9 mouse cellular contexts compared by ENCODE assay signal in the genomic region with DNA sequence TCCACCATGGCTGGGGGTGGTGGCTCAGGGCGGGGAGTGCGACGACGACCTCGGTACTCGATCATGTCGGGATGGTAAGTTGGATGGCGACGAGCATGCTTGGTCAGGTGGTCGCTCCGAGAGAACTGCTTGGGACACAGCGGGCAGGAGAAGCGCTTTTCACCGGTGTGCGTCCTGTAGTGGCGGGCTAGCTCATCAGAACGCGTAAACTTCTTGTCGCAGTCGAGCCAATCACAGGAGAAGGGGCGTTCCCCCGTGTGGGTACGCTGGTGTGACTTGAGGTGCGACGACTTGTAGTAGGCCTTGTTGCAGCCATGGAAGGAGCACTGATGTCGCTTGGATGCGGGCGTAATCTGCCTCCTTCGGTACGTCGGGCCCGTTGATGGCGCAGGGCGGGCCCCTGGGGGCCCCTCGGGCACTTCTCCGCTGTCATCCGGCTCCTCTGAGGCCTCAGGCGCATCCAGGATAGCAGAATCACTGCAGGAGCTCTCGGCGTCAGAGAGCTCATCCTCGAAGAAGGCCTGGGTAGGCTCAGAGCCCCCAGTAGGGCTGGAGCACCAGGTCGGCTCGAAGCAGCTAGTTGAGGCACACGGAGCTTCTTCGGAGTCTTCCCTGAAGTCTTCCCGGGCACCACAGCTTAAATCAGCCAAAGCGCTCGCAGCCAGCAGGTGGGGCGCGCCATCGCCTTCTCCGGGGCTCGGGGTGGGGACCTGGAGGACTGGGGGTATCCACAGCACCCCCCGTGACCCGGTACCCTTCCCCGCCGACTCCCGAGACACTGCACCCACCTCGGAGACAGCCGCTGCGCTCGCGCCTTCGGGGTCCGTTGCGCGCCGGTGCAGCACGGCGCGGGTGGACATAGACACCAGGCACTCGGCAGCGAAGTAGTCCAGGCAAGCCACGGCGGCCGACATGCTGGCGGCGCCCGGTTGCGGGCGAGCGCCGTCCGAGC. TPM values are rescaled to one million over a fixed set of nuclear protein-coding genes. Genes with fewer than 3 reads are reported as not detected.
DNase-seq lines count a peak whose midpoint lies in the region; ATAC-seq lines count a peak whose summit lies in the region.
"Had no signal": no experiment of that assay in that cellular context is flagged by ENCODE, and none has a peak within 500 bp of the region (broad histone marks: within the 10 kb centered on the region; RNA-seq: fewer than 3 reads in every experiment).

No protein-coding gene starts in this region.

- 5% methylated on average over 84 of the region's 84 CpGs for WGBS in heart, embryonic 12.5 days
- WGBS in midbrain, embryonic 12.5 days, result 2% methylated on average over 80 of the region's 84 CpGs

- no peaks in the 10 kb centered on the region for H3K36me3 ChIP-seq in heart, embryonic 12.5 days
- H3K36me3 ChIP-seq in midbrain, embryonic 12.5 days, result 0 out of 2 replicates have a peak, but pooled peaks cover 4% of the 10 kb centered on the region

- peak overlapping the region; percentile 69 for H3K9ac ChIP-seq in heart, embryonic 12.5 days
- peak overlapping the region; percentile 43 for H3K9ac ChIP-seq in midbrain, embryonic 12.5 days (replicated peaks)

- peak overlapping the region; percentile 82 for H3K4me3 ChIP-seq in heart, embryonic 12.5 days
- H3K4me3 ChIP-seq in midbrain, embryonic 12.5 days, result peak overlapping the region; percentile 51

- peak; percentile 9 to 28 for DNase-seq in cerebellum, adult 18-20 months
- no peak for DNase-seq in cerebellum, adult 11 months
- DNase-seq in thymus, postnatal 25 days, result peak; percentile 2
- DNase-seq in thymus, adult 18-20 months, result no peak
- peak; percentile 56 for DNase-seq in kidney, postnatal 10 days
- peak; percentile 30 for DNase-seq in testis, postnatal 14 days (ENCODE audit: low spot score)

- 0 out of 2 replicates have a peak overlapping the region, but pooled peaks have one; percentile 26 for H3K27ac ChIP-seq in heart, embryonic 12.5 days (ENCODE audit: poor library complexity, severe bottlenecking)
- H3K27ac ChIP-seq in midbrain, embryonic 12.5 days (replicated peaks), result no peak overlapping the region

- ATAC-seq in heart, embryonic 12.5 days (ENCODE audit: insufficient number of reproducible peaks, low FRiP score), result no peak
- ATAC-seq in midbrain, embryonic 12.5 days (ENCODE audit: low FRiP score, low read depth), result no peak

- peaks cover 27% of the 10 kb centered on the region for H3K9me3 ChIP-seq in heart, embryonic 12.5 days (replicated peaks)
- peaks cover 31% of the 10 kb centered on the region for H3K9me3 ChIP-seq in midbrain, embryonic 12.5 days

- H3K4me1 ChIP-seq in heart, embryonic 12.5 days (replicated peaks), result 0 out of 2 replicates have a peak, but pooled peaks cover 6% of the 10 kb centered on the region
- peaks cover 12% of the 10 kb centered on the region; the same call in 1 of the 2 replicates for H3K4me1 ChIP-seq in midbrain, embryonic 12.5 days

- H3K27me3 ChIP-seq in heart, embryonic 12.5 days (replicated peaks), result peaks cover 31% of the 10 kb centered on the region
- H3K27me3 ChIP-seq in midbrain, embryonic 12.5 days, result peaks cover 65% of the 10 kb centered on the region

- peak overlapping the region; percentile 94 for H3K4me2 ChIP-seq in heart, embryonic 12.5 days
- H3K4me2 ChIP-seq in midbrain, embryonic 12.5 days (replicated peaks), result peak overlapping the region; percentile 74

RNA-seq across cellular contexts. Expression of a gene that starts 0.8 kb away (rescaled TPM):
- 2.3 and 2.7 TPM in 2 replicates for polyA plus RNA-seq in heart, embryonic 12.5 days (2016; fragmentation: Nextera tagmentation; extraction: Ambion mirVana)
- 0.42 and 0.45 TPM in 2 replicates for polyA plus RNA-seq in midbrain, embryonic 12.5 days (2016; fragmentation: Nextera tagmentation; extraction: Ambion mirVana)
- polyA plus RNA-seq: erythroblast, embryonic 14.5 days had no signal

RNA-seq across cellular contexts. Expression of a gene that starts 42.7 kb away (rescaled TPM):
- polyA plus RNA-seq in heart, embryonic 12.5 days (2016; fragmentation: Nextera tagmentation; extraction: Ambion mirVana), result 0.28 and 0.42 TPM in 2 replicates
- polyA plus RNA-seq in midbrain, embryonic 12.5 days (2016; fragmentation: Nextera tagmentation; extraction: Ambion mirVana), result 0.20 TPM in 1 of 2 replicates, not detected in the other
- polyA plus RNA-seq: erythroblast, embryonic 14.5 days had no signal

Comparison
In these comparisons a context has a peak if more than half of its experiments do, and no peak if none do; other contexts are left out.
1. DNase-seq: peak in cerebellum, adult 18-20 months (2 of 2), thymus, postnatal 25 days (single experiment), kidney, postnatal 10 days (single experiment) and testis, postnatal 14 days (single experiment); none in cerebellum, adult 11 months (single experiment) and thymus, adult 18-20 months (0 of 2).